Mouse (Mus musculus): ENCODE results near the gene Vpreb2.
"Not testable (repeated sequence)": the region's sequence is repeated elsewhere in the genome, so short reads cannot be mapped to it uniquely, and the experiment has no call there.

Gene Vpreb2

GRCm38 (mm10) chr16:17987703-17988102 lies 7.5 kb downstream of the Vpreb2 start:
- DNase-seq (ENCODE audit: low spot score): no peak

DNA sequence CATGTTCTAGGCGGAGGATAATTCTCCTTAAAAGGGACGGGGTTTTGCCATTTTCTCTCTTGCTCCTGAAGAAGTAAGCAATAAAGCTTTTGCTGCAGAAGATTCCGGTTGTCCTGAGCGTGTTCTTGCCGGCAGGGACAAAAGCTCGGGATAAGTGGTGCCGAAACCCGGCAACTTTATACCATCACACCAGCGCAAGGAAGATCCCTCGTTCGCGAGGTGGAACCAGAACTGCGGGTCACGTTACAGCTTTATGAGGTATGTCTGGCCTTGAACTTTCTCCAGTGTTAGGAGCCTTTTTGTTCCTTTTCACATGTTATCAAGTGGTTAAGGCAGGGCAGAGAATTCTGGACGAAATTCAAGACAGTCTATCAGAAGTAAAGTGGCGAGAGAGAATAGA lies 12.1 kb downstream of the Vpreb2 start:
- DNase-seq (ENCODE audit: low spot score): not testable (repeated sequence)

DNA sequence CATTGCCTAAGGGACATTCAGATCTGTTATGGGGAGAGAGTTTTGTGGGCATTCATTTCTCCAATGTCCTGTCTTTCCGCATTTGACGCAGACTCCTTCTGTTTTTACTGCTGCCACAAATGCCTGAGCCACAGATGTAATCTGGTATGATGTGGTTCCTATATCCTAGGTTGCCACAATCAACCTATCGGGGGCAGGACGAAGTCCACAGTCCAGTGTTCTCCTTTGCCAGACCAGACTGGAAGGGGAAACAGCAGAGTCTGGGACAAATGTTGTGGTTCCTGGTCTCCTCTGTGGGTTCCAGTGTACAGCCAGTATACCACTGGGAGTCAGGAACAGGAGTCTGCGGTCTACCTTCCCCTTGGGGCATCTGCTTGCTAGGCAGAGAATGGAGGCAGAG lies 19.4 kb downstream of the Vpreb2 start:
- no peak for DNase-seq (ENCODE audit: low spot score)

DNA sequence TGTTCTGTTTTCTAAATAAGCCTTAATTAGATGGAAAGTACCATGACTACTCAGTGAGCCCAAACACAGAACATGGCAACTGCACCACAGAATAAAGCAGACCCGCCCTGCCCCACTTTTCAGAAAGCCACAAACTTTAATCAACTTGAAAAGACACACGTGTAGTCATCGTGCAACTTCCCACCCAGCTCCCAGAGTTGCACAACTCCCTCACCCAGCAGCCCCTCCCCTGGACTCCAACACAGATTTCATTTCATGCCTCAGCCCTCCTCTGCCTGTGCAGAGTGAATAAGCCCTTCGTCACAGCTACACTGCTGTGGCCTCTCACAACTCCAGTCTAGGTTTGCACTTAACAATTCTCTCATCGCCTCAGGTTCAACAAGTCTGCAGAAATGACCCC lies 24.4 kb downstream of the Vpreb2 start:
- DNase-seq (ENCODE audit: low spot score): no peak

GRCm38 (mm10) chr16:18007083-18007482 lies 26.9 kb downstream of the Vpreb2 start:
- DNase-seq (ENCODE audit: low spot score): no peak

DNA sequence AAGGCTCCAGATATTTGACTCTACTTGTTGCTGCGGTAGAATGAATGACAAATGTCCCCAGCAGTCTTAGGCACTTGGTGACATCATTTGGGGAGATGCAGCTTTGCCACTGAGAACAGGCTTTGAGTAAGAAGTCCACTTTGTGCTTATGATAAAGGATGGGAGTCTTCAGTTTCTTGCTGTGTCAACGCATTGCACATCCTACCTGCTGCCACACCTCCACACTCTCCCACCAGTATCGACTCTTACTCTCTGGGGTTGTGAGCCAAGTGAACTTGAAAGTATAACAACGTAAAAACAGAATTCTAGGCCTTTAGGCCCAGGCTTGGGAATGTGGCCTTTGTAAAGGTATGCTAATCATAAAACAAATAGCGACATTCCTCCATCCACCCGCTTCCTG lies 30.9 kb downstream of the Vpreb2 start:
- no peak for DNase-seq (ENCODE audit: low spot score)

DNA sequence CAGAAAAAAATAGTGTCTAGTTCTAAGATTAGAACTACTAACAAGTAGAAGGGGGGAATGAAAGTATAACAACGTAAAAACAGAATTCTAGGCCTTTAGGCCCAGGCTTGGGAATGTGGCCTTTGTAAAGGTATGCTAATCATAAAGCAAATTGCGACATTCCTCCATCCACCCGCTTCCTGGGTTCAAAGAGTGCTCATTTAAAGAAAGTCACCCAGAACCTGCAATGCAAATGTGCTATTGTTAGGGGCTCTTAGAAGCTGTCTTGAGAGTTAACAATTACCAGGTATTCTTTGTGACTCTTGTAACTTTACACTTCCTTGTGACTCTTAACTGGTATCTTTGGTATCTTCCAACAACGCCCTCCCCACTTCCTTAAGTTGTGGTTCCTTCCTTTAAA lies 36.3 kb downstream of the Vpreb2 start:
- not testable (repeated sequence) for DNase-seq (ENCODE audit: low spot score)

GRCm38 (mm10) chr16:18022780-18023557 lies 42.7 kb downstream of the Vpreb2 start:
- no peak for DNase-seq (ENCODE audit: low spot score)

DNA sequence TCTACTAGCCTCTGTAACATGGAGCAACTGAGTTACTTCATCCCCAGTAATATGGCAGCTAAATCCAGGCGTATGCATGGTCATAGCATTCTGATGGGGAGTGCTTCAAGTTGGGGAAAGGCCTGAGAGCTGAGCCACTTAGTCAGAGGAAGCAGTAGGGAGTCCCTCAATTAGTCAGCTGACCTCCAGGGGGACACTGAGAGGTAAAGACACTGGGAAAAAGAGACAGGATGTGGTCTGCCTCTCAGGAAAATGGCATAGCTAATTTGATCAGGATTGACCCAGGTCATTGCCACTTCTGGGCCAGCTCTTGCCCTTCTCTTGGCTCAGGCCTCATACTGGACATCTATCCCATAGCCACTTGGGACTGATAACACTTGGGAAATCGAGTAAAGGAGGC lies 47.1 kb downstream of the Vpreb2 start:
- DNase-seq (ENCODE audit: low spot score): no peak

All from ovary, adult 18-20 months (tissue).